Mouse (Mus musculus): ENCODE data around the gene Gpa33.

The Gpa33 gene

DNA sequence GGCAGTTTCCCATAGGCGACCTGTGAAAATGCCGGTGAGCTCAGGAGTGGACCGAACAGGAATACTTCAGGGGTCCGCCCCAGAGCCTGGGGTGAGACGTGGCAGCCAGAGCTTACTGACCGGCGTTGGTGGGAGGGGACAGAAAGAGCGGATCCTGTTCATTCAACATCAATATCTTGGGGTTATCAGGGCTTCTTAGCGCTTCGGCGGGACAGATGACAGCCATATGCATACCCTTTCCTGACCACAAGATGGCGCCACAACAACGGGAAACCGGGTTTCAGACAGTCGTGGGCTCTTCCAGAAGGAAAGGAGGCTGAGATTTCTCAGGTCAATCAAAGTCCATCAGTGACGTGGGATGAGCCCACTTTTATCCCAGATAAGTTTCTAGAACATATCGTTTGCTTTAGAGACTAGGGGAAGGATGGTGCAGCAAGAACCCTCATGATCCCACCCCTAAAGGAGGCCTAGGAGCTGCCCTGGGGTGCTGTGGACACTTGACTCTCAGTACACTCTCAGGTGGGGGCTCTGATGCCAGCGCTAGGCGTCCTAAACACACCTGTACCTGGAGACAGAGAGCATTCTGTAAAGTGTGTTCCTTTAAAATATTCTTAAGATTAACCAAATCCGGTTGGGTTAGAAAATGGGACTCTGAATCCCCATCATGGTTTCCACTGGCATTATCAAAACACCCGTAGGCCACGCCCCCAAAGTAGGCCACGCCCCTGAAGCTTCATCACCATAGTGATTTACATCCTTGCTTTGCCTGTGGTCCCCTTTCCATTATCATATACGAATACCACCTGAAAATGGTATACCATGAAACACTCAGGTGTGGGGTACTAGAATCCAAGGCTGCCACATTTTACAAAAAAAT lies 30.8 kb downstream of the Gpa33 start:
- in situ Hi-C loops (cut with MboI; ENCODE audit: low sequenced_read_pairs) = no loop called here

DNA sequence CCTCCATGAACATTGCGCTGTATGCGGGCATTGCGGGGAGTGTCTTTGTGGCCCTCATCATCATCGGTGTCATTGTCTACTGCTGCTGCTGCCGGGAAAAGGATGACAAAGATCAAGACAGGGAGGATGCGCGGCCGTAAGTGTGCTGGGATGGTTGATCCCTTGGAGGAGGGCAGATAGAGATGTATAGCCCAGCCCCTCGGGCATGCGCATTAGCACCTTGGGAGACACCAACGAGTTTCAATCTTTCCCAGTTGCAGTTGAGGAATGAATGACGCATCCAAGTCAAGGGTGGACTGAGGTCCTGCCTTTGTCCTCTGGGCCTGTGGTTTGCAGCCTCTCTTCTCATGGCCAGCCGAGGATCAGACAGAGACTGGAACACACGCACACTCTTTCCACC lies 34.5 kb downstream of the Gpa33 start:
- in situ Hi-C loops (cut with MboI; ENCODE audit: low sequenced_read_pairs) = no loop called here

- in situ Hi-C loops (cut with MboI; ENCODE audit: low sequenced_read_pairs) = no loop called here
Observed at GRCm38 (mm10) chr1:166165159-166165558, 35.1 kb downstream of the Gpa33 start.

GRCm38 (mm10) chr1:166167405-166167804 lies 37.4 kb downstream of the Gpa33 start:
- in situ Hi-C loops (cut with MboI; ENCODE audit: low sequenced_read_pairs) = no loop called here

DNA sequence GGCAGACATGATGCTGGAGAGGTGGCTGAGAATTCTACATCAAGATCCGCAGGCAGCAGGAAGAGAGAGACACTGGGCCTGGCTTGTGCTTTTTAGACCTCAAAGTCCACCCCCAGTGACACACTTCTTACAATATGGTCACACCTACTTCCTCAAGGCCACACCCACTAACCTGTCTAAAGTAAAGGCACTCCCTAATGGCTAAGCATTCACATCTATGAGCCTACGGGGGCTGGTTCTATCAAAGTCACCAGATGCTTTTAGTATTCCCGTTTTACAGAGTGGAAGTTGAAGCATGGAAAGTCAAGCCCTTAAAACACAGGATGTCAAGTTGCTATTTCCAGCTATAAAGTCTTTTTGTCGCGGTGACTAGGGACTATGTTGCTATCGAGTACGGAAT lies 38.0 kb downstream of the Gpa33 start:
- in situ Hi-C loops (cut with MboI; ENCODE audit: low sequenced_read_pairs) = no loop called here

DNA sequence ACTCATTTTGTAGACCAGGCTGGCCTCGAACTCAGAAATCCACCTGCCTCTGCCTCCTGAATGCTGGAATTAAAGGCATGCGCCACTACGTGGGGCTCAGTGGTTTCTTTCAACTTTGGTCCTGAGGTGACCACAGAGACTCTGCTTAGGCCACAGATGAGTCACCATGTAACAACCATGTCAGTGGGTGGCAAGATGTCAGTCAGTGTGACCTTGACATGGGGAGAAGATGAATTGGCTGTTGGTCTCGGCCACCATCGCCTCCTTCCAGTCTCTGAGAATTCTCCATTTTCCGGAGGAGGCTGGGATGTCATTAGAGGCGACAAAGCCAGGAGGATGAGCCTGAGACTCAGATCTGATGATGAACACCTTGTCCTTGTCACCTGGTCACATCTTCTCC lies 39.7 kb downstream of the Gpa33 start:
- in situ Hi-C loops (cut with MboI; ENCODE audit: low sequenced_read_pairs) = no loop called here

DNA sequence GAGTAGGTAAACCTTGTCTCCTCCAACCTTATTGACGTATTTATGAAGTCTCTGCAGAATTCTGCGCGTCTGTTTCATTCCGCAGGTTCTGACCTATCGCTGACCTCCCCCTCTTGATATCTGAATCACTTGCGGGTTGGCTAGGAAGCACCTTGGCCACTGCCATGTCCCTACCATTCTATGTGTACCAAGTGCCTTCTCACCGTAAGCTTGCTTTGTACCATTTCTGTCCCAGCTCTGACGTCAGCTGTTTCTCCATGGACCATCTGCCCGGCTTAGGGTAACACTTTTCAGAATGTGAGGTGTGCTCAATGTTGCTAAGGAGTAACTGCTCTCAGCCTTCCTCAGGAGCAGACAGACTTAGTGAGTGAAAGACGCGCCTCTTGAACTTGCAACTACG lies 40.8 kb downstream of the Gpa33 start:
- in situ Hi-C loops (cut with MboI; ENCODE audit: low sequenced_read_pairs) = no loop called here

DNA sequence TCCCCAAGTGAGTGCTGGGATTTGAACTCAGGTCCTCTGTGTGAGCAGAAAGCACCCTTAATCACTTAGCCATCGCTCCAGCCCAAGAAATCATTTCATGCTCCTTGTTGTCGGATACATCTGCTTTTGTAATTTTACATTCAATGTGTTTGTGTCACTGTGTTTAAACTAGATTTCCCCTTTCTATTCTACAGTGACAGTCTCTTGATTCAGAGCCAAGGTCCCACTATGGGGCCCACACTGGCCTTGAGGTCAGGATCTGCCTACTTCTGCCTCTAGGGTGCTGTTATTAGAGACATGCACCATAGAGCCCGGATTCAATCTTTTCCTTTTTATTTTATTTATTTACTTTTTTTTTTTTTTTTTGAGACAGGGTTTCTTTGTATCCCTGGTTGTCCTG lies 43.0 kb downstream of the Gpa33 start:
- in situ Hi-C loops (cut with MboI; ENCODE audit: low sequenced_read_pairs) = no loop called here

DNA sequence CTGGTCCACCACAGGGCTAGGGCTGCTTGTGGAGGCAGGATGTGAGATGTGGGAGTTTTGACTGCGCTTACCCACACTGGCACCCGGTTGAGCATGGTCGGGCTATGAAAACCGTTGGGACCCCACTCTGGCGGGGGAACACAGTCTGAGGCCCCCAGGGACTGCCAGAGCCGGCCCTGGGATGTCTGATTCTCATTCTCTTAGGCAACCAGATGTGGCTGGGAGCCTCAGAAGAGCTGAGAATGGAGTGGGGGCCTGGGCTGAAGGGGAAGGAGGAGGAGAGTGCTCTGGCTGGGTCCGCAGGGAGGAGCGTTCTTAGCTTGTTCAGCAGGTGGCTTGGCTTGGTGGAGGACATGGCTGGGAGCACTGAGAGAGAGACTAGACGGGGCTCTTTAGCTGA lies 43.6 kb downstream of the Gpa33 start:
- in situ Hi-C loops (cut with MboI; ENCODE audit: low sequenced_read_pairs) = no loop called here

GRCm38 (mm10) chr1:166181510-166181909 lies 51.5 kb downstream of the Gpa33 start:
- in situ Hi-C loops (cut with MboI; ENCODE audit: low sequenced_read_pairs) = no loop called here

DNA sequence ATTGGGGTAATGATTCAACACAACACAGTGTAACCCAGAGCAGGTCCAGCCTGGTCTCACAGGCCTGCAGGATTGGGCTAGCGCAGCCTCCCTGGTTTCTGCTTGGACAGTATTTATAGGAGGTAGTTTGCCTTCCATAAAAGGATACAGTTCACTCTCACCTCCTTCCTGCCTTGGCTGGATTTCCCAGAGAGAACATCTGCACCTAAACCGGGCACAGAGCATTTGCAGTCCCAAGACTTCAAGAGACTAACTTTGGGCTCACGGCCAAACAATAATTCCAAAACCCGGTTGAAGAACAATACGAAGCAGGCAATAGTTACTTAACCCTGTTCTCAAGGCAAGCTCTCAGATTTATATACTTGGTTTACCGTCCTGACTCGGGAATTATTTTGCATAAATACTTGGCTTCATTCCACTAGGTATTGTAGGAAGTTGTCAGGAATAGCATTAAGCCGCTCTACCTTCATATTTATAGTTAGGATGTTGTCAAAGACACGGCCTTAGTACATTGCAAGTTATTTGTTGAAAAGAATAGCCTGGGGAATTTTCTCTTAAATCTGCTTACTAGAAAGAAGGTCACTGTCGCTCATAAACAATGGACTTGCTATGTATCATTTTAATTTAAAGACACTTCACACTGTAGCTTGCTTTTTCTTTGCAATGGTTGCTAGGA lies 53.1 kb downstream of the Gpa33 start:
- in situ Hi-C loops (cut with MboI; ENCODE audit: low sequenced_read_pairs) = no loop called here

DNA sequence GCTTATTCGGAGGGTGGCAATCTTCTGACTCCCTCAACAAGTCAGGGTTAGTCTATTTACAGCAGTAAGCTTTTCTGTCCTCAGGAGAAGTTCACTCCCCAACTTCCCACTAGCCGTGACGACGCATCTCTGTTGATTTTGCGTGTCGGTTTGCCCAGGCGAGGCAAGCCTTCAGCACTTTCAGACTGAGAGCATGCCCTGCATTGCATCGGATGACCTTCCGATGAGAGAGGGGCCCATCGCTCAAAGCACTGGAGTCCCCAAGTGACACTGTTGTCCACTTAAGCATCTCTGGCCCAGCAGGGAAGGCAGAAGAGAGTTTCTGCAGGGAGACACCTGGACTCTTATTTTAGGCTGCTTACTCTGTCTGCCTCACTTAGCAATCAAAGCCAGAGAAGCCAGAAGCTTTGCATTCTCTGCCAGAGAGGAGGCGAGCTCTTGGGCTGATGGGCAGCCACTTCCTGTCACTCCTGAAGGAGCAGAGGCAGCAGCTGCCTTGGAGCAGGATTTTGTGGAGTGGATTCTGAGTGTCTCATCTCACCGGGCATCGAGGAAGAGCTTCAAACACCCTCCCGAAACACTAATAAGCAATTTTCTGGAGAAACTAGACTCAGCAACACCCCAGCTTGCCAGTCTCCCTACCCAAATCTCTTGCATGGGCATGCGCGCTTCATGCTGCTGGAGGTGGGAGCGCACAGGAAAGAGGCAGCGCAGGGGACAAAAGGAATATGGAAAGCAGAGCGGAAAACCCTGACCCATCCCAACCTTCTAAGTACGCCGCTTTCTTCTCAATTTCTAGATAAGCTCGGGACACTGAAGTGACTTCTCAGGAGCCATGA lies 54.6 kb downstream of the Gpa33 start:
- in situ Hi-C loops (cut with MboI; ENCODE audit: low sequenced_read_pairs) = no loop called here

DNA sequence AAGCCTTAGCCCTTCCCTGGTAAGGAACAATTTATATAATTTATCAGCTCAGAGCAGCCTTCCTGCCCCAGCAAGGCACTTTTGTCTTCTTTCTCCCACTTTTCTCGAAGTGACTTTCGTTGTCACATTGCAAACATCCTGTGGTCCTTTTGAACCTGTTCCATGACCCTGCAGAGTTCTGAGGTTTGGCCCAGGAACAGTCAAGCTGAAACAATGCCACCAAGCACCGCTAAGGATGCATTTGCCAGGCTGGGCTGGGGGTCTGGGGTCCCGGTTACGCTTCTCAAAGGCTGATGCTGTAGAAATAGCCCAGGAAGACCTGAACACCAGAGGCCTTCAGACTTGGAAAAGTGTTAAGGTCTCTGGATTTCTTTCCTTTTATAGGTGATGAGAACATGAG lies 55.3 kb downstream of the Gpa33 start:
- in situ Hi-C loops (cut with MboI; ENCODE audit: low sequenced_read_pairs) = no loop called here

DNA sequence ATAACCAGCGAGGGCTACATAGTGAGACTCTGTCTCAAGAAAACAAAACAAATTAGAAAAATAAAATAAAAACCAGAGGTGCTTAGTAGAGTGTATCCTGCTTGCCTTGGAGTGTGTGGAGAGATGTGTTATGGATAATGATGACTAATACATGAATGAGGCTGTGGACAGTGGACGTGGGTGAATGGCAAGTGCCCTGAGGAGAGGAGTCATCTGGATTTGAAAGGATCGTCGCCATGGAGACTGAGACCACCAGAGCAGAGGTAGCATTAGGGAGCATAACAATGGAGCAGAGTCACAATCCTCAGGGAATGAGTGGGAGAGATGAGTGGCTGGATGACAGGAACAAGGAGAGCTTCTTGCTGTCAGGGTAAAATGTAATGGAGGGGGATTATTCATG lies 59.8 kb downstream of the Gpa33 start:
- in situ Hi-C loops (cut with MboI; ENCODE audit: low sequenced_read_pairs) = no loop called here

GRCm38 (mm10) chr1:166204171-166204570 lies 74.1 kb downstream of the Gpa33 start:
- in situ Hi-C loops (cut with MboI; ENCODE audit: low sequenced_read_pairs) = no loop called here

DNA sequence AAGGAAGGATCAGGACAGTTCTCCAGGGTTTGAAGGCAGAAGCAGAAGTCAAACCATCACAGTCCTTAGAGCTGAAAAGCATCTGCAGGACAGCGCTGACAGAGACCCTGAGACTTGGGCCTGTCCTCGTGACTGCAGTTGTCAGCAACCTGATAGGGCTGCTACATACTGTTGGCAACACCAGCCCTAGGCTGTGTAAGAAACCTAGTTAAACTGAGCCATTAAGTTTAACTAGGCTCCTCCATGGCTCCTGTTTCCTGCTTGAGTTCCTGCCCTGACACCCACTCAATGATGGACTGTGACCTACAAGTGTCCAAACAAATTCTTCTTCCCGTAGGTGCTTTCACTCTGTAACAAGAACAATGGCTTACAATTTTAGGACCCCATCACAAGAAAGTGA lies 75.1 kb downstream of the Gpa33 start:
- in situ Hi-C loops (cut with MboI; ENCODE audit: low sequenced_read_pairs) = no loop called here

DNA sequence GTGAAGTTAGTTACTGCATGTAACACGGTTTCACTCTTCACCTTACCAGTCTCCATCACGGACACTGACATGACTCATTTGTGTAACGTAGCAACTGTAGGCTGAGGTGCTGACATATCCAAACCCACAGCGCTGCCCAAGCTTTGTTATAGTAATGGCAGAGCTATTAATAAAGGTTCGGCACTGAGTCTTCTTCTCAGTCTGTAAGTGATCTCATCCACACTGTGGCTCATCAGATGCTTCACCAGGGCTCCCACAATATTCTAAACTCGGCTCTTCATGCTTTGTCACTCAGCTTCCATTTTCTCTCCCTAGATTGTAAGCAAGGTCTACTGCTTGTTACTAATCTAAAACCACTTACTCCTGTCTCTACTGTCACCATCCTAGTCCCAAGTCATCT lies 79.3 kb downstream of the Gpa33 start:
- in situ Hi-C loops (cut with MboI; ENCODE audit: low sequenced_read_pairs) = no loop called here

DNA sequence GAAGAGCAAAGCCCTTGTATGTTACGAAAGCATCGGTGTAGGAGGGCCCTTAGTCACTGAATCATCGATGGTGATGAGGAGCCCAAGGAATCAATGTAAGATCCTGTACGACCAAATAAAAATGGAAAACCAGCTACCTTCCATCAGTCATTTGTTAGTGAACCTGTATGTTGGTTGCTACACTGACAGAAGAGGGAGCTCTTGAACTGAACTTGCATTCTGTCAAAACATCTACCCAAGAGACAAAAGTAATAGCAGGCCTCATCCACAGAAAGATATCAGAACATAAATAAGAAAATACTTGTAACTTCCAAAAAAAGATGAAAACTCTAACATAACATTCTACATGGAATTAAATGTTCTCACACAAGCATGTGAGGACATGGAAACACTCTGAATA lies 84.1 kb downstream of the Gpa33 start:
- in situ Hi-C loops (cut with MboI; ENCODE audit: low sequenced_read_pairs) = no loop called here
